Mouse (Mus musculus) kidney, adult 2 months (tissue): ENCODE results near the gene Arpc2. TPM values are rescaled to one million over a fixed set of nuclear protein-coding genes. Genes with fewer than 3 reads are reported as not detected.

ENCODE experiments used
- DNase-seq: peaks from one replicate; pipeline ENCODE4 v3.0.0; 2021
- H3K27ac ChIP-seq: fragments of 200-500 bp; 2 replicates; pipeline ENCODE4 v1.5.1; 2012; ENCODE audit warnings: low read depth, low read length, control low read depth, inconsistent platforms; ENCODE audit not compliant: insufficient read depth
- H3K27me3 ChIP-seq: fragments of 200-500 bp; replicated peaks from 2 replicates; pipeline ENCODE4 v1.6.1; 2012; ENCODE audit warnings: mild to moderate bottlenecking, moderate library complexity, low read length, inconsistent platforms; ENCODE audit not compliant: control insufficient read depth, insufficient read depth
- H3K36me3 ChIP-seq: fragments of 200-500 bp; 2 replicates; pipeline ENCODE4 v1.6.1; 2012; ENCODE audit warnings: mild to moderate bottlenecking, moderate library complexity, low read length, inconsistent platforms; ENCODE audit not compliant: control insufficient read depth, insufficient read depth
- H3K4me1 ChIP-seq: fragments of 200-500 bp; 2 replicates; pipeline ENCODE4 v1.6.1; 2011; ENCODE audit warnings: low read length; ENCODE audit not compliant: control insufficient read depth, insufficient read depth
- H3K4me3 ChIP-seq: fragments of 200-500 bp; 2 replicates; pipeline ENCODE4 v1.5.1; 2011; ENCODE audit warnings: mild to moderate bottlenecking, low read depth, low read length, control low read depth; ENCODE audit not compliant: insufficient read depth
- CTCF ChIP-seq: fragments of 200-500 bp; conservative IDR thresholded peaks from 2 replicates; pipeline ENCODE4 v1.5.1; 2011; ENCODE audit warnings: low read depth, mild to moderate bottlenecking, control low read depth, low read length, moderate library complexity, mixed read lengths; ENCODE audit not compliant: insufficient read depth, insufficient read length
- POLR2A ChIP-seq: fragments of 200-500 bp; IDR thresholded peaks from one replicate; pipeline ENCODE4 v1.6.1; 2011; ENCODE audit warnings: low read depth, low read length, control low read depth
- WGBS: fragments of 180-500 bp; shearing (Covaris S2); methylation state at CpG from one replicate; pipeline ENCODE4 v1.1.7; 2018; 5-methylcytosine and 5-hydroxymethylcytosine counted together
- polyA plus RNA-seq: library from polyadenylated mRNA; depleted of rRNA; stranded (reverse); fragments of >200 nt; gene quantifications from 2 replicates; pipeline ENCODE4 v1.2.3, GENCODE M21; 2012; rRNA removed

The Arpc2 gene
- polyA plus RNA-seq: 124 TPM in 2 replicates

GRCm38 (mm10) chr1:74235938-74236589, at the start of gene Arpc2:
Arpc2 (plus strand) TSS chr1:74236084.
- no peaks in the 10 kb centered on the region for H3K27me3 ChIP-seq
- H3K4me3 ChIP-seq: peak within 1 kb of the TSS; percentile 83
- DNase-seq: peak; percentile 98
- WGBS: 2% methylated on average over 51 of the region's 55 CpGs
- peak within 1 kb of the TSS; percentile 80 for H3K27ac ChIP-seq
- TF ChIP-seq POLR2A: peak; percentile 96
- TF ChIP-seq CTCF: no peak
- H3K4me1 ChIP-seq: peaks cover 9% of the 10 kb centered on the region; the same call in 1 of the 2 replicates
- H3K36me3 ChIP-seq: no peaks in the 10 kb centered on the region

GRCm38 (mm10) chr1:74190471-74190870, 45.4 kb upstream of the Arpc2 start:
- WGBS: 82% methylated on average over 7 of the region's 7 CpGs
- Histone ChIP-seq H3K4me1 (no peaks in the 10 kb centered on the region), H3K27me3 (no peaks in the 10 kb centered on the region), H3K36me3 (no peaks in the 10 kb centered on the region), H3K4me3 (no peak overlapping the region), H3K27ac (no peak overlapping the region)
- DNase-seq: peak; percentile 22
- no peak for TF ChIP-seq CTCF

GRCm38 (mm10) chr1:74192711-74193110, 43.2 kb upstream of the Arpc2 start:
- Histone ChIP-seq H3K4me1 (peaks cover 3% of the 10 kb centered on the region; the same call in 1 of the 2 replicates), H3K27me3 (no peaks in the 10 kb centered on the region), H3K36me3 (no peaks in the 10 kb centered on the region), H3K27ac (no peak overlapping the region), H3K4me3 (no peak overlapping the region)
- TF ChIP-seq POLR2A (no peak), CTCF (no peak)
- no peak for DNase-seq
- WGBS: 78% methylated on average over 2 of the region's 2 CpGs

- no peak for TF ChIP-seq CTCF
- no peak for TF ChIP-seq POLR2A
- H3K4me1 ChIP-seq: peaks cover 5% of the 10 kb centered on the region; the same call in 1 of the 2 replicates
- H3K4me3 ChIP-seq: no peak within 1 kb of the TSS
- no peak for DNase-seq
- no peak within 1 kb of the TSS for H3K27ac ChIP-seq
- no peaks in the 10 kb centered on the region for H3K36me3 ChIP-seq
- 74% methylated on average over 8 of the region's 8 CpGs for WGBS
- no peaks in the 10 kb centered on the region for H3K27me3 ChIP-seq
Measured at GRCm38 (mm10) chr1:74194445-74194844, 41.4 kb upstream of the Arpc2 start, which contains the start of gene Cxcr1. Cxcr1 (minus strand) TSS chr1:74194631.

GRCm38 (mm10) chr1:74195961-74196360, 39.9 kb upstream of the Arpc2 start:
- 38% methylated on average over 7 of the region's 7 CpGs for WGBS
- H3K27ac ChIP-seq: 0 out of 2 replicates have a peak overlapping the region, but pooled peaks have one; percentile 54
- TF ChIP-seq POLR2A: no peak
- TF ChIP-seq CTCF: peak; percentile 83
- DNase-seq: peak; percentile 53
- no peaks in the 10 kb centered on the region for H3K36me3 ChIP-seq
- no peak overlapping the region for H3K4me3 ChIP-seq
- H3K4me1 ChIP-seq: peaks cover 5% of the 10 kb centered on the region; the same call in 1 of the 2 replicates
- no peaks in the 10 kb centered on the region for H3K27me3 ChIP-seq

- 58% methylated on average over 17 of the region's 17 CpGs for WGBS
- Histone ChIP-seq H3K27me3 (no peaks in the 10 kb centered on the region), H3K4me3 (no peak overlapping the region), H3K27ac (peak overlapping the region; percentile 73), H3K36me3 (no peaks in the 10 kb centered on the region), H3K4me1 (peaks cover 5% of the 10 kb centered on the region; the same call in 1 of the 2 replicates)
- TF ChIP-seq POLR2A: no peak
- no peak for TF ChIP-seq CTCF
- peak; percentile 89 for DNase-seq
Measured at GRCm38 (mm10) chr1:74196621-74197419, 39.1 kb upstream of the Arpc2 start.

GRCm38 (mm10) chr1:74197726-74198470, 38.0 kb upstream of the Arpc2 start:
- H3K27me3 ChIP-seq: no peaks in the 10 kb centered on the region
- DNase-seq: no peak
- 78% methylated on average over 12 of the region's 12 CpGs for WGBS
- no peak overlapping the region for H3K27ac ChIP-seq
- H3K4me3 ChIP-seq: no peak overlapping the region
- H3K4me1 ChIP-seq: peaks cover 5% of the 10 kb centered on the region; the same call in 1 of the 2 replicates
- no peaks in the 10 kb centered on the region for H3K36me3 ChIP-seq
- TF ChIP-seq POLR2A (no peak), CTCF (no peak)
